Mouse (Mus musculus) MEL (cell line): ENCODE results near the gene Rtl9. TPM values are rescaled to one million over a fixed set of nuclear protein-coding genes. Genes with fewer than 3 reads are reported as not detected.

Experiments used
- DNase-seq: peaks from one replicate; pipeline ENCODE4 v3.0.0; 2011; ENCODE audit warnings: low read depth, low spot score
- H3K27ac ChIP-seq: 2 replicates; pipeline ENCODE4 v1.5.1; 2012; ENCODE audit warnings: low read depth, mild to moderate bottlenecking, control low read depth, low read length, moderate library complexity; ENCODE audit not compliant: control insufficient read depth
- H3K27me3 ChIP-seq, 2 experiments: fragments of 150-350 bp in 1 of 2; sonication (generic) in 1 of 2; 2 replicates each; pipeline ENCODE4 v1.6.1; 2012; ENCODE audit warnings: low read length in 2 of 2, mild to moderate bottlenecking in 2 of 2, improper control_type of control experiment in 1 of 2, moderate library complexity in 1 of 2; ENCODE audit not compliant: insufficient read depth in 2 of 2, control insufficient read depth in 1 of 2
- H3K36me3 ChIP-seq, 2 experiments: 2 replicates each; pipeline ENCODE4 v1.6.1; 2012 to 2014; ENCODE audit warnings: low read length in 2 of 2, improper control_type of control experiment in 1 of 2, inconsistent platforms in 1 of 2, mild to moderate bottlenecking in 1 of 2; ENCODE audit not compliant: insufficient read depth in 2 of 2, control insufficient read depth in 1 of 2
- H3K4me1 ChIP-seq, 2 experiments: fragments of 150-350 bp in 1 of 2; sonication (generic) in 1 of 2; 2 replicates each; pipeline ENCODE4 v1.6.1; 2012; ENCODE audit warnings: low read length in 2 of 2, improper control_type of control experiment in 1 of 2, mild to moderate bottlenecking in 1 of 2; ENCODE audit not compliant: insufficient read depth in 2 of 2, control insufficient read depth in 1 of 2
- H3K4me3 ChIP-seq, 2 experiments: fragments of 150-350 bp in 1 of 2; sonication (generic) in 1 of 2; 2 replicates each; pipeline ENCODE4 v1.5.1; 2012; ENCODE audit warnings: low read depth in 2 of 2, low read length in 2 of 2, mild to moderate bottlenecking in 2 of 2, moderate library complexity in 2 of 2, control low read depth in 1 of 2, improper control_type of control experiment in 1 of 2; ENCODE audit not compliant: control insufficient read depth in 1 of 2, insufficient read depth in 1 of 2
- H3K79me2 ChIP-seq: 2 replicates; pipeline ENCODE4 v1.6.1; 2012; ENCODE audit warnings: mild to moderate bottlenecking, low read length, moderate library complexity; ENCODE audit not compliant: control insufficient read depth, poor library complexity, insufficient read depth
- H3K9ac ChIP-seq: 2 replicates; pipeline ENCODE4 v1.6.1; 2012; ENCODE audit warnings: low read depth, mild to moderate bottlenecking, control low read depth, low read length, moderate library complexity; ENCODE audit not compliant: control insufficient read depth, poor library complexity, severe bottlenecking
- H3K9me3 ChIP-seq: fragments of 150-350 bp; sonication (generic); replicated peaks from 2 replicates; pipeline ENCODE4 v1.6.1; 2012; ENCODE audit warnings: mild to moderate bottlenecking, low read length, improper control_type of control experiment, moderate library complexity; ENCODE audit not compliant: insufficient read depth
- CHD1 ChIP-seq: IDR thresholded peaks from 2 replicates; pipeline ENCODE4 v1.6.1; 2012; ENCODE audit warnings: low read depth, mild to moderate bottlenecking, inconsistent platforms, low read length, improper control_type of control experiment
- GABPA ChIP-seq: IDR thresholded peaks from 2 replicates; pipeline ENCODE4 v1.6.1; 2012; ENCODE audit warnings: low read depth, mild to moderate bottlenecking, inconsistent platforms, low read length, improper control_type of control experiment, moderate library complexity
- GATA1 ChIP-seq: IDR thresholded peaks from 2 replicates; pipeline ENCODE4 v1.6.1; 2011; ENCODE audit warnings: low read depth, low read length, improper control_type of control experiment
- JUND ChIP-seq: IDR thresholded peaks from 2 replicates; pipeline ENCODE4 v1.6.1; 2011; ENCODE audit warnings: low read depth, mild to moderate bottlenecking, improper control_type of control experiment, low read length
- MAFK ChIP-seq: IDR thresholded peaks from 2 replicates; pipeline ENCODE4 v1.6.1; 2011; ENCODE audit warnings: low read depth, mild to moderate bottlenecking, low read length, improper control_type of control experiment, borderline replicate concordance
- MAZ ChIP-seq: IDR thresholded peaks from 2 replicates; pipeline ENCODE4 v1.6.1; 2012; ENCODE audit warnings: low read depth, mild to moderate bottlenecking, inconsistent platforms, low read length, improper control_type of control experiment
- MEF2A ChIP-seq: IDR thresholded peaks from 2 replicates; pipeline ENCODE4 v1.6.1; 2014; ENCODE audit warnings: low read depth, mild to moderate bottlenecking, inconsistent platforms, low read length, improper control_type of control experiment; ENCODE audit not compliant: poor library complexity, insufficient replicate concordance, severe bottlenecking; ENCODE audit errors: extremely low read depth
- MYC ChIP-seq: IDR thresholded peaks from 2 replicates; pipeline ENCODE4 v1.6.1; 2011; ENCODE audit warnings: low read depth, mild to moderate bottlenecking, low read length, improper control_type of control experiment, moderate library complexity
- NELFE ChIP-seq: IDR thresholded peaks from 2 replicates; pipeline ENCODE4 v1.6.1; 2011; ENCODE audit warnings: low read depth, low read length, improper control_type of control experiment
- NRF1 ChIP-seq: IDR thresholded peaks from 2 replicates; pipeline ENCODE4 v1.6.1; 2014; ENCODE audit warnings: low read depth, mild to moderate bottlenecking, inconsistent platforms, low read length, improper control_type of control experiment, moderate library complexity; ENCODE audit not compliant: poor library complexity, insufficient read depth, severe bottlenecking
- POLR2A ChIP-seq, 2 experiments: IDR thresholded peaks; 2 replicates each; pipeline ENCODE4 v1.6.1; 2011 to 2012; ENCODE audit warnings: low read length in 2 of 2, mild to moderate bottlenecking in 2 of 2, control low read depth in 1 of 2, improper control_type of control experiment in 1 of 2, low read depth in 1 of 2, moderate library complexity in 1 of 2; ENCODE audit not compliant: control insufficient read depth in 1 of 2, insufficient read depth in 1 of 2, poor library complexity in 1 of 2
- POLR2AphosphoS2 ChIP-seq: IDR thresholded peaks from 2 replicates; pipeline ENCODE4 v1.6.1; 2011; ENCODE audit warnings: low read length, improper control_type of control experiment
- RAD21 ChIP-seq: IDR thresholded peaks from 2 replicates; pipeline ENCODE4 v1.6.1; 2011; ENCODE audit warnings: mild to moderate bottlenecking, low read depth, low read length, improper control_type of control experiment
- RCOR1 ChIP-seq: IDR thresholded peaks from 2 replicates; pipeline ENCODE4 v1.6.1; 2012; ENCODE audit warnings: low read depth, mild to moderate bottlenecking, inconsistent platforms, low read length, improper control_type of control experiment
- TAL1 ChIP-seq: IDR thresholded peaks from 2 replicates; pipeline ENCODE4 v1.6.1; 2012; ENCODE audit warnings: mild to moderate bottlenecking, inconsistent platforms, low read length, moderate library complexity, mixed read lengths
- TCF12 ChIP-seq: IDR thresholded peaks from 2 replicates; pipeline ENCODE4 v1.6.1; 2014; ENCODE audit warnings: low read depth, mild to moderate bottlenecking, inconsistent platforms, low read length, improper control_type of control experiment, moderate library complexity
- USF2 ChIP-seq, 2 experiments: IDR thresholded peaks; 2 replicates each; pipeline ENCODE4 v1.6.1; 2011 to 2012; ENCODE audit warnings: improper control_type of control experiment in 2 of 2, low read length in 2 of 2, borderline replicate concordance in 1 of 2, inconsistent platforms in 1 of 2, low read depth in 1 of 2, mild to moderate bottlenecking in 1 of 2; ENCODE audit not compliant: insufficient read depth in 1 of 2
- polyA plus RNA-seq, 2 experiments: library from polyadenylated mRNA; stranded (reverse) in 1 of 2; unstranded in 1 of 2; fragments of >175 nt in 1 of 2; fragments of >200 nt in 1 of 2; gene quantifications; 2 replicates each; pipeline versions ENCODE4 v1.2.1 to v1.2.4; 2012; ENCODE audit warnings: low replicate concordance in 2 of 2, low read depth in 1 of 2; ENCODE audit not compliant: insufficient read length in 2 of 2, insufficient read depth in 1 of 2, missing spikeins in 1 of 2
- total RNA-seq: library from RNA; depleted of rRNA; stranded (reverse); fragments of 300-350 nt; gene quantifications from 2 replicates; pipeline ENCODE4 v1.2.3, GENCODE M21; 2012

Rtl9 gene
- total and polyA plus RNA-seq, 3 experiments: not detected

DNA sequence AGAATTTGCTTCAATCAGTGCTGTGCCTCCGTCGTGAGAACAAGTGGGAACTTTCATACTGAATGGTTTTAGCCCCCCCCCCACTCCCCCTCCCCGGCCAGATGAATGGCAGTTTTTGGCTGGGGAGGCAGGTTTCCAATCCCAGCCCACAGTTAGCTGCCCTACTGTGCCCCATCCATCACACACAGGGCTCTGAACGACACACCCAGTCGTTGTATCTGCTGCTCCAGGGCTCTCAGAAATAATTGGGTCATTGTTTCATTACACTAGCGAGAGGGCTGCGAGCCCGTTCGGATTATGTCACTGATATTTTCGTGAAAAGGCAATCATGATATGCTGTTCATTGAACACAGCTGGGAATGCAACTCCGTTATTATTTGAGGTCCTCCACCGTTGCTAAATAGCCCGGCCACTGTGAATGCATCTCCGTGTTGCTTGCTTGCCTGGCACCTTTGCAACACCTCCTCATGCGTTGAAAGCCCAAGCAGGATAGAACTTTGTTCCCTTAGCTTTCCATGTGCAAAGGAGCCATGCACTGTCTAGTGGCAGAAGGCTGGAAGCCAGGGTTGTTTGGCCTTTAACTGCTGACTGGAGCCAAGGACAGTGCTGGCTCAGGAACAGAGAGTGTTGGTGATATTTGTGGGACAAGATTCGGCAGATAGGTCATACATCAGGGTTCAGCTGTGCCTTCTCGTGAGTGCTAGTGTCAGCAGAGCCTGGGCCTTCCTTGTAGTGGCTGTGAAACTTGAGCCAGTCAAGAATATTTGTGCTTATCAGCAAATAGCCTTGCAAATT, 32.9 kb upstream of the Rtl9 start:
- H3K9ac ChIP-seq: no peak overlapping the region
- no peaks in the 10 kb centered on the region for H3K36me3 ChIP-seq
- DNase-seq: no peak
- H3K9me3 ChIP-seq: no peaks in the 10 kb centered on the region
- no peaks in the 10 kb centered on the region for H3K4me1 ChIP-seq
- no peak for TF ChIP-seq MEF2A
- TF ChIP-seq TAL1: no peak
- no peak for TF ChIP-seq USF2 (IDR thresholded peaks at IDR 0.05; ENCODE audit: borderline replicate concordance in 1 of 2, insufficient read depth in 1 of 2, low read depth in 1 of 2, low read length in 2 of 2)
- H3K27me3 ChIP-seq: peaks cover 3 to 4% of the 10 kb centered on the region in 2 experiments; a peak in 2 of 4 replicates
- H3K79me2 ChIP-seq: no peaks in the 10 kb centered on the region
- no peak overlapping the region for H3K27ac ChIP-seq
- no peak overlapping the region for H3K4me3 ChIP-seq

GRCm38 (mm10) chrX:143067115-143067514, 32.3 kb upstream of the Rtl9 start:
- DNase-seq: no peak
- Histone ChIP-seq H3K36me3 (no peaks in the 10 kb centered on the region), H3K4me1 (no peaks in the 10 kb centered on the region), H3K9ac (no peak overlapping the region), H3K4me3 (no peak overlapping the region), H3K79me2 (no peaks in the 10 kb centered on the region), H3K27me3 (peaks cover 3 to 7% of the 10 kb centered on the region in 2 experiments; a peak in 2 of 4 replicates), H3K27ac (no peak overlapping the region), H3K9me3 (no peaks in the 10 kb centered on the region)
- TF ChIP-seq RCOR1 (no peak), MAZ (no peak), POLR2AphosphoS2 (no peak), TAL1 (no peak), GATA1 (no peak), JUND (no peak), RAD21 (no peak), NELFE (no peak), CHD1 (no peak), MAFK (no peak), TCF12 (no peak), MEF2A (no peak), POLR2A (IDR thresholded peaks at IDR 0.05; ENCODE audit: control insufficient read depth in 1 of 2, insufficient read depth in 1 of 2, low read depth in 1 of 2, low read length in 2 of 2, poor library complexity in 1 of 2) (no peak), GABPA (no peak), MYC (no peak), NRF1 (no peak)
